Mouse (Mus musculus) erythroblast, embryonic 14.5 days (primary cell): Measurements from ENCODE around the gene Kcnq2. TPM values are rescaled to one million over a fixed set of nuclear protein-coding genes. Genes with fewer than 3 reads are reported as not detected.

Experiments
- H3K27me3 ChIP-seq: 2 replicates; pipeline ENCODE4 v1.6.1; 2012; ENCODE audit warnings: inconsistent platforms; ENCODE audit not compliant: control insufficient read depth
- H3K36me3 ChIP-seq: 2 replicates; pipeline ENCODE4 v1.6.1; 2012; ENCODE audit warnings: mild to moderate bottlenecking, inconsistent platforms; ENCODE audit not compliant: control insufficient read depth
- H3K4me1 ChIP-seq: 2 replicates; pipeline ENCODE4 v1.6.1; 2012; ENCODE audit warnings: inconsistent platforms; ENCODE audit not compliant: control insufficient read depth
- H3K4me3 ChIP-seq: replicated peaks from 2 replicates; pipeline ENCODE3; 2012; ENCODE audit warnings: moderate library complexity, mild to moderate bottlenecking, inconsistent platforms
- H3K9me3 ChIP-seq: 2 replicates; pipeline ENCODE4 v1.6.1; 2012; ENCODE audit warnings: low read length, inconsistent platforms, mixed read lengths; ENCODE audit not compliant: control insufficient read depth
- GATA1 ChIP-seq: IDR thresholded peaks from 2 replicates; pipeline ENCODE4 v1.6.1; 2012; ENCODE audit warnings: low read length, inconsistent platforms, mixed read lengths
- TAL1 ChIP-seq: IDR thresholded peaks from 3 replicates; pipeline ENCODE4 v1.6.1; 2012; ENCODE audit warnings: low read length, inconsistent platforms, mixed read lengths
- polyA plus RNA-seq: library from polyadenylated mRNA; stranded (reverse); fragments of >175 nt; gene quantifications from 2 replicates; pipeline ENCODE4 v1.2.3, GENCODE M21; 2012

The Kcnq2 gene
- polyA plus RNA-seq, 1 experiment, result 0.01 TPM

GRCm38 (mm10) chr2:181139641-181140193 lies 4.6 kb upstream of the Kcnq2 start:
- Histone ChIP-seq H3K27me3 (peaks cover 33% of the 10 kb centered on the region), H3K36me3 (no peaks in the 10 kb centered on the region), H3K9me3 (no peaks in the 10 kb centered on the region), H3K4me1 (no peaks in the 10 kb centered on the region), H3K4me3 (no peak overlapping the region)
- TF ChIP-seq GATA1 (no peak), TAL1 (no peak)

- Histone ChIP-seq H3K4me3 (no peak overlapping the region), H3K36me3 (no peaks in the 10 kb centered on the region), H3K4me1 (no peaks in the 10 kb centered on the region), H3K27me3 (peaks cover 57% of the 10 kb centered on the region), H3K9me3 (no peaks in the 10 kb centered on the region)
- TF ChIP-seq GATA1 (no peak), TAL1 (no peak)
These were observed 1.8 kb upstream of the Kcnq2 start for GRCm38 (mm10) chr2:181136934-181137333.

GRCm38 (mm10) chr2:181135446-181135818 lies 332 bp upstream of the Kcnq2 start:
- TF ChIP-seq GATA1 (no peak), TAL1 (no peak)
- Histone ChIP-seq H3K4me3 (no peak overlapping the region), H3K9me3 (no peaks in the 10 kb centered on the region), H3K36me3 (no peaks in the 10 kb centered on the region), H3K27me3 (peaks cover 60% of the 10 kb centered on the region), H3K4me1 (no peaks in the 10 kb centered on the region)

- H3K4me1 ChIP-seq, result no peaks in the 10 kb centered on the region
- no peaks in the 10 kb centered on the region for H3K9me3 ChIP-seq
- TF ChIP-seq GATA1 (no peak), TAL1 (no peak)
- H3K27me3 ChIP-seq, result peaks cover 57% of the 10 kb centered on the region
- no peaks in the 10 kb centered on the region for H3K36me3 ChIP-seq
- H3K4me3 ChIP-seq, result no peak overlapping the region
These were observed 1.1 kb downstream of the Kcnq2 start for GRCm38 (mm10) chr2:181133837-181134590.

GRCm38 (mm10) chr2:181130245-181130644 lies 4.9 kb downstream of the Kcnq2 start:
- Histone ChIP-seq H3K36me3 (no peaks in the 10 kb centered on the region), H3K4me1 (no peaks in the 10 kb centered on the region), H3K27me3 (peaks cover 35% of the 10 kb centered on the region), H3K4me3 (no peak overlapping the region), H3K9me3 (no peaks in the 10 kb centered on the region)
- no peak for TF ChIP-seq TAL1
- no peak for TF ChIP-seq GATA1

GRCm38 (mm10) chr2:181128963-181129362 lies 6.1 kb downstream of the Kcnq2 start:
- H3K9me3 ChIP-seq, result no peaks in the 10 kb centered on the region
- no peak overlapping the region for H3K4me3 ChIP-seq
- H3K27me3 ChIP-seq, result peaks cover 23% of the 10 kb centered on the region

GRCm38 (mm10) chr2:181127786-181128185 lies 7.3 kb downstream of the Kcnq2 start:
- TF ChIP-seq GATA1, result no peak
- no peak for TF ChIP-seq TAL1
- H3K9me3 ChIP-seq, result no peaks in the 10 kb centered on the region
- H3K27me3 ChIP-seq, result peaks cover 11% of the 10 kb centered on the region
- H3K4me1 ChIP-seq, result no peaks in the 10 kb centered on the region
- H3K4me3 ChIP-seq, result no peak overlapping the region
- no peaks in the 10 kb centered on the region for H3K36me3 ChIP-seq

More at GRCm38 (mm10) chr2:181128963-181129362, 6.1 kb downstream of the Kcnq2 start:
- no peak for TF ChIP-seq TAL1
- TF ChIP-seq GATA1, result no peak
- no peaks in the 10 kb centered on the region for H3K36me3 ChIP-seq
- H3K4me1 ChIP-seq, result no peaks in the 10 kb centered on the region

GRCm38 (mm10) chr2:181125726-181126455 lies 9.2 kb downstream of the Kcnq2 start:
- Histone ChIP-seq H3K36me3 (no peaks in the 10 kb centered on the region), H3K27me3 (no peaks in the 10 kb centered on the region; the same call in 1 of the 2 replicates)
- no peak for TF ChIP-seq TAL1
- no peak for TF ChIP-seq GATA1

GRCm38 (mm10) chr2:181122642-181123041 lies 12.5 kb downstream of the Kcnq2 start:
- Histone ChIP-seq H3K36me3 (no peaks in the 10 kb centered on the region), H3K27me3 (no peaks in the 10 kb centered on the region), H3K4me1 (no peaks in the 10 kb centered on the region), H3K4me3 (no peak overlapping the region), H3K9me3 (no peaks in the 10 kb centered on the region)
- TF ChIP-seq TAL1 (no peak), GATA1 (no peak)

More at GRCm38 (mm10) chr2:181125726-181126455, 9.2 kb downstream of the Kcnq2 start:
- H3K4me1 ChIP-seq, result no peaks in the 10 kb centered on the region
- no peaks in the 10 kb centered on the region for H3K9me3 ChIP-seq
- no peak overlapping the region for H3K4me3 ChIP-seq
